In genomic region chr7:66843846-66844245, GRCm38 (mm10) we compare ENCODE assay signal across 18 mouse cellular contexts.
"Had no signal": no experiment of that assay in that cellular context is flagged by ENCODE, and none has a peak within 500 bp of the region (broad histone marks: within the 10 kb centered on the region; RNA-seq: fewer than 3 reads in every experiment).

No protein-coding gene starts in this region.

- H3K9ac ChIP-seq: liver, embryonic 12.5 days; liver, embryonic 14.5 days; lung, embryonic 15.5 days; midbrain, embryonic 12.5 days; neural tube, embryonic 13.5 days; neural tube, embryonic 15.5 days had no signal

- H3K36me3 ChIP-seq: liver, embryonic 12.5 days; lung, embryonic 15.5 days; midbrain, embryonic 10.5 days; midbrain, embryonic 12.5 days; neural tube, embryonic 13.5 days; neural tube, embryonic 15.5 days had no signal

- DNase-seq: midbrain, embryonic 14.5 days; retina, postnatal 1 day; right cerebral cortex, adult 18-20 months; right cerebral cortex, postnatal 25 days; right cerebral cortex, postnatal 4 days; spleen, adult 18-20 months; thymus, adult 18-20 months; thymus, postnatal 14 days; thymus, postnatal 36 days had no signal

- H3K9me3 ChIP-seq: liver, embryonic 12.5 days; lung, embryonic 15.5 days; midbrain, embryonic 10.5 days; midbrain, embryonic 12.5 days; neural tube, embryonic 13.5 days; neural tube, embryonic 15.5 days had no signal

- H3K4me3 ChIP-seq: liver, embryonic 12.5 days; lung, embryonic 15.5 days; midbrain, embryonic 10.5 days; midbrain, embryonic 12.5 days; myocyte; neural tube, embryonic 13.5 days; neural tube, embryonic 15.5 days had no signal

- H3K27ac ChIP-seq: liver, embryonic 12.5 days; liver, embryonic 14.5 days; midbrain, embryonic 10.5 days; midbrain, embryonic 12.5 days; neural tube, embryonic 13.5 days; neural tube, embryonic 15.5 days had no signal

- H3K4me2 ChIP-seq: liver, embryonic 12.5 days; lung, embryonic 15.5 days; midbrain, embryonic 12.5 days; neural tube, embryonic 13.5 days; neural tube, embryonic 15.5 days had no signal

- H3K27me3 ChIP-seq: lung, embryonic 15.5 days had no signal

- ATAC-seq: liver, embryonic 12.5 days; midbrain, embryonic 16.5 days had no signal
